Mouse (Mus musculus): Measurements from ENCODE around the gene Parva.

DNA sequence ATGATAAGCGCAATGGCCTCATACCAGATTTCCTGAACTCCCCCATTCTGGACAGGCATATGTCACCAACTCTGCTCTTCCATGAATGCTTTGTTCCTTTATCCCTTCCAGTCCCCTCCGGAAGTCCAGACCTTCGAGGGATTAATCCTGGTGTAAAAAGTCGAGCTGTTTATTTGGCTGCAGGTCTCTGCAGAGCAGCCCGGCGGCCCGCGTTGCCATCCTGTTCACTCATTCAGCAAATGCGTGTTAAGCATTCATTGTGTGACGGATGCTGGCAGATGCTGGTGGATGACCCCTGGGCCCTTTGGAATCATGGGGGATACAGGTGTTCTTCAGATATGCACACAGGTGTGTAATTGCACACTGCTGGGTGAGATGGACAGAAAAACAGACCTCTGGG is 98.9 kb downstream of the Parva start:
- TF ChIP-seq CTCF (IDR thresholded peaks at IDR 0.05; ENCODE audit: control insufficient read depth, insufficient read depth, insufficient read length) (no peak), USF1 (IDR thresholded peaks at IDR 0.05; ENCODE audit: low read depth) (no peak), MYOD1 (IDR thresholded peaks at IDR 0.05; ENCODE audit: control insufficient read depth, insufficient read length, low read depth) (no peak), CEBPB (IDR thresholded peaks at IDR 0.05; ENCODE audit: low read depth) (no peak), MAX (IDR thresholded peaks at IDR 0.05) (no peak), MYOG (IDR thresholded peaks at IDR 0.05; ENCODE audit: control insufficient read depth, extremely low read depth, insufficient read length) (no peak)
